Mouse (Mus musculus) midbrain, embryonic 12.5 days (tissue): ENCODE measurements around the gene Ccdc114. TPM values are rescaled to one million over a fixed set of nuclear protein-coding genes. Genes with fewer than 3 reads are reported as not detected.
"Not testable (repeated sequence)": the region's sequence is repeated elsewhere in the genome, so short reads cannot be mapped to it uniquely, and the experiment has no call there.

Source experiments
- ATAC-seq: fragments of 200-750 bp; cut with Nextera tagmentation; 2 replicates; pipeline ENCODE4 v1.8.0; 2017; ENCODE audit warnings: low read depth, moderate TSS enrichment, moderate library complexity; ENCODE audit not compliant: low FRiP score
- H3K27ac ChIP-seq: fragments of 300-500 bp; sonication (generic); replicated peaks from 2 replicates; pipeline ENCODE4 v1.5.1; 2016; ENCODE audit warnings: mild to moderate bottlenecking
- H3K27me3 ChIP-seq: fragments of 300-500 bp; sonication (generic); 2 replicates; pipeline ENCODE4 v1.6.1; 2016; ENCODE audit warnings: mild to moderate bottlenecking
- H3K36me3 ChIP-seq: fragments of 300-500 bp; sonication (generic); 2 replicates; pipeline ENCODE4 v1.6.1; 2016
- H3K4me1 ChIP-seq: fragments of 300-500 bp; sonication (generic); 2 replicates; pipeline ENCODE4 v1.6.1; 2016
- H3K4me2 ChIP-seq: fragments of 300-500 bp; sonication (generic); replicated peaks from 2 replicates; pipeline ENCODE4 v1.6.1; 2016; ENCODE audit warnings: mild to moderate bottlenecking, moderate library complexity
- H3K4me3 ChIP-seq: fragments of 300-500 bp; sonication (generic); 2 replicates; pipeline ENCODE4 v1.5.1; 2016; ENCODE audit warnings: mild to moderate bottlenecking
- H3K9ac ChIP-seq: fragments of 300-500 bp; sonication (generic); replicated peaks from 2 replicates; pipeline ENCODE4 v1.6.1; 2016; ENCODE audit warnings: mild to moderate bottlenecking, moderate library complexity
- H3K9me3 ChIP-seq: fragments of 300-500 bp; sonication (generic); 2 replicates; pipeline ENCODE4 v1.6.1; 2016; ENCODE audit warnings: mild to moderate bottlenecking
- WGBS: fragments of 180-500 bp; shearing (Covaris S2); methylation state at CpG from one replicate; pipeline ENCODE4 v1.1.7; 2016; 5-methylcytosine and 5-hydroxymethylcytosine counted together
- polyA plus RNA-seq: library from polyadenylated mRNA; unstranded; fragments of >200 nt; fragmentation: Nextera tagmentation; extraction: Ambion mirVana; gene quantifications from 2 replicates; pipeline ENCODE4 v1.2.1, GENCODE M21; 2016

Gene Ccdc114
- 2.2 and 3.4 TPM in 2 replicates for polyA plus RNA-seq

DNA sequence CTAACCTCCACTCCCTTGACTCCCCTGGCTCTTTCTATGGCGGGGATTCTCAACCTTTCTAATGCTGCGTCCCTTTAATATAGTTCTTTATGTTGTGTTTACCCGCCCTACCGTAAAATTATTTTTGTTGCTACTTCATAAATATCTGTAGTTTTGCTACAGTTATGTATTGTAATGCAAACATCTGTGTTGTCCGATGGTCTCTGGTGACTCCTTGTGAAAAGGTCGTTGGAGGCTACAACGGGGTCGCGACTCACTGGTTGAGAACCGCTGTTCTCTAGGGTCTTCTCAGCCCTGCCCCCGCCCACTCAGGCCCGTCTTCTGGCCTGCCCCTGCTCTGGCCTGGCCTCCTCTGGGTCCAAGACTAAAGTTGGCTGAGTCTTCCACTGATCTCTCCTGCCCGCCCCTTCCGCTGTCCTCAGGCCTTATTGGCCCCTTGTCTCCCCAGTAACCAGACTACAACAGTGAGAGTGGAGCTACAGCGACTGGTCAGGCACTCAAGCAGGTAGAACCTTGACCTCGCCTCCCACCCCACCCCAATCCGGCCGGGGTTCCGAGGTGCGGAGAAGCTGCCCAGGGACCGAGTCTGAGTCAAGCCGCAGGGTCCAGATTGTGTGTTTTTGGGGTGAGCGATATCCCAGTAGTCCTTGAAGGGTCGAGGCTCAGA is at the start of gene Ccdc114:
Gene Ccdc114, plus strand, starts transcription at position 311 of the 667 bp plus-strand sequence.
- Histone ChIP-seq H3K4me3 (peak within 1 kb of the TSS; percentile 48), H3K9me3 (no peaks in the 10 kb centered on the region), H3K9ac (peak within 1 kb of the TSS; percentile 40; the same call in 1 of the 2 replicates), H3K27me3 (peaks cover 23% of the 10 kb centered on the region), H3K4me2 (peak within 1 kb of the TSS; percentile 63), H3K36me3 (no peaks in the 10 kb centered on the region), H3K27ac (peak within 1 kb of the TSS; percentile 73), H3K4me1 (peaks cover 6% of the 10 kb centered on the region)
- 4% methylated on average over 24 of the region's 24 CpGs for WGBS
- peak; percentile 28 for ATAC-seq

DNA sequence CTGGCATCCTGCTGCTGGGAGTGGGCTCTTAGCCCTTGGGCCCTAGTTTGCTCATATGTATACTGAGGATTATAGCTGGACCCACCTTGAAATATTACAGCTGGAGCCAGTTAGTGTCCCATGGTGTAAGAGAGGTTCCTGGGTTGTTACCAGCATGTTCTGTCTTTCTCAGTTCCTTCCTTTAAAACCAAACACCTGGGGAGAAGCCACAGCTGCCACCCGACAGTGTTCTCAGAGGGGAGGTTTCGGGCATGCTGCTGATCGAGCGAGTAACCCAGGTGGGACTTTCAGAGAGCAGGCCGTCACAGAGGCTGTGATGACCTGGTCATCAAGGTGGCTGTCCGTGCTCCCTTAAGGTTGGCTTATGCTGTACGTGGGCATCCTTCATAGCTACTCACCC is 47.0 kb upstream of the Ccdc114 start:
- H3K4me2 ChIP-seq = no peak overlapping the region
- no peak overlapping the region for H3K4me3 ChIP-seq
- H3K9ac ChIP-seq = no peak overlapping the region
- no peak for ATAC-seq
- H3K27me3 ChIP-seq = peaks cover 4% of the 10 kb centered on the region
- WGBS = 95% methylated on average over 7 of the region's 7 CpGs
- H3K4me1 ChIP-seq = peaks cover 14% of the 10 kb centered on the region
- no peaks in the 10 kb centered on the region for H3K9me3 ChIP-seq
- peaks cover 73% of the 10 kb centered on the region for H3K36me3 ChIP-seq
- no peak overlapping the region for H3K27ac ChIP-seq

DNA sequence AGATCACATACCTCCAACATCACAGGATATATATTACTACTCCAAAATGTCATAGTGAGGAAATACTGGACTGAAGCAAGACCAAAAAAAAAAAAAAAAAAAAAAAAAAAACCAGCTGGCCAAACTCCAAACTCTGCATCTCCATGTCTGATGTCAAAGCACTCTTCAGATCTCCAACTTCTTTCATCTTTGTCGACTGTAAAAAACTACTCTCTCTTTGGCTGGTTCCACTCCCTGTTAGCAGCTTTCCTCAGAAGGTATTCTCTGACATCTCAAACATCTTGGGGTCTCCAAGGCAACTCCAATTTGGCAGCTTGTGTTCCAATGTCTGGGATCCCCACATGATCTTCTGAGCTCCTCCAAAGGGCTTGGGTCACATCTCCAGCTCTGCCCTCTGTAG is 45.6 kb upstream of the Ccdc114 start, which contains the start of gene Grin2d:
Gene Grin2d, minus strand, starts transcription at position 101 of the 400 bp plus-strand sequence.
- Histone ChIP-seq H3K4me1 (peaks cover 14% of the 10 kb centered on the region), H3K36me3 (peaks cover 87% of the 10 kb centered on the region)
- not testable (repeated sequence) for H3K4me3 ChIP-seq, H3K4me2 ChIP-seq, H3K27me3 ChIP-seq, H3K9me3 ChIP-seq, H3K9ac ChIP-seq, H3K27ac ChIP-seq, ATAC-seq
- 95% methylated on average over 1 of the region's 1 CpGs for WGBS

DNA sequence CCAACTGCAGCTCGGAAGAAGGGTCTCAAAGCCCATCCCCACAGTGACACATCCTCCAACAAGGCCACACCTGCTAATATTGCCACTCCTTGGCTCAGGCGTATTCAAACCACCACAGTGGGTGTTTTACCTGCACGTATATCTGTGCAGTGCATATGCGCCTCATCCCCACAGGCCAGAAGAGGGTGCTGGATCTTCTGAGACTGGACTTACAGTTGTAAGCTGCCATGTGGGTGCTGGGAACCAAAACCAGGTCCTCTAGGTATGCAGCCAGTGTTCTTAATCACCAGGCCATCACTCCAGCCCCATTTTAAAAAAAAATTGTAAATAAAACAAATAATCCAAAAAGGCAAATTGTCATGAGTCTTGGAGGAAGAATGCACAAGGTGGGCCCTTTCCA is 43.3 kb upstream of the Ccdc114 start:
- no peaks in the 10 kb centered on the region for H3K4me1 ChIP-seq
- no peak overlapping the region for H3K4me2 ChIP-seq
- no peaks in the 10 kb centered on the region for H3K27me3 ChIP-seq
- H3K9ac ChIP-seq = no peak overlapping the region
- H3K9me3 ChIP-seq = no peaks in the 10 kb centered on the region
- 95% methylated on average over 4 of the region's 4 CpGs for WGBS
- no peak overlapping the region for H3K27ac ChIP-seq
- ATAC-seq = no peak
- H3K36me3 ChIP-seq = peaks cover 94% of the 10 kb centered on the region
- H3K4me3 ChIP-seq = no peak overlapping the region

DNA sequence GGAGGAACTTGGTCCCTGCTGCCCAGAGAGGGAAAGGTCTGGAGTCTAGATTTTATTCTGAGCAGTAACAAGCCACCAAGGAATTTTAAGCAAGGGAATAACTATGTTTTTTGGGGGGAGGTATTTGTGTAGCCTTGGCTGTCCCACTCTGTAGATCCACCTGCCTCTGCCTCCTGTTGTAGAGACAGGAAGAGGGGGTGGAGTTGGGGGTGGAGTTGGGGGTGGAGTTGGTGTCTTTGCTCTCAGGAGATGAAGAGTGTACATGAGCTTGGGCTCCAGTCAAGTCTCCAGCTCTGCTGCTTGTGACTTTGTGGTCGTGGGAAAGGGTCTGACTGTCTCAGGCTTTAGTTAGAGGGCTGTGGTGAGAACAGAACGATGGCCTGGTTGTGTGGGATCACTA is 42.9 kb upstream of the Ccdc114 start:
- Histone ChIP-seq H3K4me1 (no peaks in the 10 kb centered on the region), H3K4me3 (no peak overlapping the region), H3K9me3 (no peaks in the 10 kb centered on the region), H3K36me3 (peaks cover 95% of the 10 kb centered on the region), H3K27ac (no peak overlapping the region), H3K9ac (no peak overlapping the region), H3K27me3 (no peaks in the 10 kb centered on the region), H3K4me2 (no peak overlapping the region)
- WGBS = 92% methylated on average over 2 of the region's 2 CpGs
- ATAC-seq = no peak

DNA sequence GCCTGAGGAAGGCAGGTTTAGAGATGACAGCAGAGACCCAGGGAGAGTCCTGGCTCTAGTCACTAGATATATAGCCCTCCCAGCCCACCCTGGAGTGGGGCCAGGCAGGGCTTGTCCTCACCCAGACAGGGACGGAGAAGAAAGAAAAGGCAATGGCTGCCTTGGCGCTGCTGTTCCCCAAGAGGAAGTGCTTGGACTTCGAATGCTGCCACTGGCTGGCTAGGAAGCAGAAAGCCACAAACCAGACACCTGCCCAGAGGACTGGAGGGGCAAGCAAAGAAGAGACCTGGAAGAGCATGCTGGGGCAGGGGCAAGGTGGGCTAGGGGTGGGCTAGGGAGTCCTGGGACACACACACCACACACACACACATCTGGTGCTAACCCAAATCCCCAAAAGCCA is 36.6 kb upstream of the Ccdc114 start:
- no peak overlapping the region for H3K4me3 ChIP-seq
- H3K4me2 ChIP-seq = no peak overlapping the region
- H3K4me1 ChIP-seq = no peaks in the 10 kb centered on the region
- H3K9ac ChIP-seq = peak overlapping the region; percentile 39
- no peaks in the 10 kb centered on the region for H3K9me3 ChIP-seq
- peaks cover 38% of the 10 kb centered on the region for H3K36me3 ChIP-seq
- peaks cover 5% of the 10 kb centered on the region; the same call in 1 of the 2 replicates for H3K27me3 ChIP-seq
- no peak overlapping the region for H3K27ac ChIP-seq
- ATAC-seq = no peak
- WGBS = 67% methylated on average over 3 of the region's 3 CpGs

DNA sequence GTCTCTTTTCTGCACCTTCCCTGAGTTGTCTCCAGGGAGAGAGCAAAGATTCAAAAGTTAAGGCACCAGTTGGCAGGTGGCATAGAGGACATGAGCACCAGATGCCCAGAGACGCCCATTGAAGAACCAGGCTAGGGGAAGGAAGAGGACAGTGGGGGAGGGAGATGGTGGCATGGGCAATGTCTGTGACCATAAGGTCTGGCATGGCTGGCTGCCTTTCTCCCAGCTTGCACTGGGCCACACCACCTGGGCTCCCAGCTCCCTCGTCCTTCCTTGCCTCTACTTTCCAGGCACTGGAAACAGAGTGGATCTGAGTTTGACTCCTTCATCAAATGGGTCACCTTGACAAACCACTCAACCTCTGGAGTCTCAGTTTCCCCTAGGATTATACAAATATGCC is 31.2 kb upstream of the Ccdc114 start:
- Histone ChIP-seq H3K9ac (no peak overlapping the region), H3K4me1 (peaks cover 9% of the 10 kb centered on the region), H3K4me3 (no peak overlapping the region), H3K27me3 (peaks cover 32% of the 10 kb centered on the region), H3K4me2 (no peak overlapping the region), H3K27ac (no peak overlapping the region), H3K9me3 (no peaks in the 10 kb centered on the region), H3K36me3 (no peaks in the 10 kb centered on the region)
- no peak for ATAC-seq
- 84% methylated on average over 2 of the region's 2 CpGs for WGBS

DNA sequence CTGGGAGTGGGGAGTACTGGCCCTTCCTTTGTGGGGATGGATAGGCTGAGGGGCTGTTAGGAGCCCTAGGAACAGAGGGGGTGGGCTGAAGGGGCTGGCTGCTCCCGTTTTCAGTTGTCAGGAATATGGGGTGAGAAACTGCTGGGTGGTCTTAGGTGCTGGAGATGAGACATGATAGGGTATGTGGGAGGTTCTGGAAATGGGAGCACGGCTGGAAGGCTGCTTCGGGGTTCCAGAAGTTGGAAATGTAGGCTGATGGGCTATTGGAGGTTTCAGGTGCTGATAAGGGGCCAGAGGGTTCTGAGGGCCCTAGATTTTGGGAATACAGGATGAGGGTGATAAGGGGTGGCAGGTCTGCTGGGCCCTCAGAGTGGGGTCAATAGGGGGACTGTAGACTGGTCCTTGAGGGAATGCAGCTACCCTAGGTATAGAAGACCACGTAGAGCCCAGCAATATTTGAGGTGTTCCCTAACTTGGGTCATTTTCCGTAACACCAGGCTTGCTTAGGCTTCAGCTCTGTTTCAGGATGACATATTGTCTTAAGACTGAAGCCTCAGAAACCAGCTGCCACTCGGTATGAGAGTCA is 27.8 kb upstream of the Ccdc114 start:
- H3K4me3 ChIP-seq = peak overlapping the region; percentile 15
- H3K9ac ChIP-seq = no peak overlapping the region
- peak overlapping the region; percentile 37 for H3K4me2 ChIP-seq
- H3K36me3 ChIP-seq = no peaks in the 10 kb centered on the region
- 72% methylated on average over 6 of the region's 6 CpGs for WGBS
- H3K4me1 ChIP-seq = peaks cover 9% of the 10 kb centered on the region
- H3K27me3 ChIP-seq = peaks cover 27% of the 10 kb centered on the region
- H3K9me3 ChIP-seq = no peaks in the 10 kb centered on the region
- peak; percentile 17 for ATAC-seq
- H3K27ac ChIP-seq = no peak overlapping the region

DNA sequence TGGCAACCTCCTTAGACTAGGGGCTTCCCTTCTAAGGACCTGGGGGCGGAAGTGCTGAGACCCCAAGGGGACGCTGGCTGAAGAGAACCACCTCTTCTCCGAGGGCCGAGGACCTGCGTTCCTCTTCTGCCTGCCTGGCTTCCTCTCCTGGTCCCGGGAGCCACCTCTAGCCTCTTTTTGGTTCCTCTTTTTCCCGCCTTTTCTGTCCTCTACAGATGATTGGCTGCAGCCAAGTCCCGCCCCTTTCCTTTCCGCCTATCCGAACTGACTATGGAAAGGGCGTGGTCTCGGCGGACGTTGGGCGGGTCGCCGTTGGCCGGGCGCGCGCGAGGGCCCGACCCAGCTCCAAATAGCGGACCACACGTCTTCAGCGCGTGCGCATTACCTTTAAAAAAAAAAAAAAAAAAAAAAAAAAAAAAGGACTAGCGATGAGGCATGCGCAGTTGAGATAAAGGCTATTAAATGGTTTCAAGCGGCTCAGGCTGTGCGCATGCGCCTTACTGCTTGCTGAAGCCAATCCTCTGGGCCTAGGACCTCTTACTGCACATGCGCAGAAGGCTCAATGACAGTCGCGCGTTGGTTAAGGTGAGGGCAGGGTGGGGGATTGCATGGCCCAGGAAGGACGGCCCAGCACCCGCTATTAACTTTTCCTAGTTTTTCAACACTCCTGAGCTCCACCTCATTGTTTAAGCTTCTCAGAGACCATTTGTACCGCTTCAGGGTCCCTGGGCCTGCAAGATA is 27.2 kb upstream of the Ccdc114 start, which contains the start of the genes Syngr4 and Tmem143:
Gene Syngr4, minus strand, starts transcription at position 198 of the 741 bp plus-strand sequence.
Gene Tmem143, plus strand, starts transcription at position 425 of the 741 bp plus-strand sequence.
- Histone ChIP-seq H3K9ac (peak within 1 kb of the TSS; percentile 66), H3K9me3 (no peaks in the 10 kb centered on the region), H3K27ac (peak within 1 kb of the TSS; percentile 68), H3K27me3 (peaks cover 27% of the 10 kb centered on the region), H3K36me3 (no peaks in the 10 kb centered on the region), H3K4me3 (peak within 1 kb of the TSS; percentile 50), H3K4me2 (peak within 1 kb of the TSS; percentile 85), H3K4me1 (peaks cover 9% of the 10 kb centered on the region)
- WGBS = 1% methylated on average over 40 of the region's 40 CpGs
- peak; percentile 88 for ATAC-seq

DNA sequence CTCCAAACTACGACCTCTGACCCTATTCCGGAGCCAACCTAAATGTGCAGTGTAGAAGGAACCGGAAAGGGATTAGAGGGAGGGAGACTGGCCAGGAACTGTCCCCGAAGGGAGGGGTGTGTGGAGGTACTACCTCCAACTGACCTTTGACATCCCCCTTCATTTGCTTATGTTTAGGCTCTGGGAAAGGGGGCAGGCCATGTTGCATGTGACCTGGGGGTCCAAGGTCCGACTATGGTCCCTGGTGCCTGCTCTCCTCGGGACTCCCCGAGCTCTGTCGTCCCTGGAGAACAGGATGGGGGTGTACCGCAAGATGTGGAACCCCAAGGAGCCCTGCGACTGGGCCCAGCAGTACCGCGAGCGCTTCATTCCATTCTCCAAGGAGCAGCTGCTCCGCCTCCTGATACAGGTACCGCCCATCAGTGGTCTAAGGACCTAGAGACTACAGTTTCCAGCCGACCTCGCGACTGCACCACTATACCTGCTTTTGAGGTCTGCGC is 26.6 kb upstream of the Ccdc114 start:
- peak; percentile 63 for ATAC-seq
- Histone ChIP-seq H3K9ac (peak overlapping the region; percentile 66), H3K27ac (peak overlapping the region; percentile 68), H3K4me1 (peaks cover 9% of the 10 kb centered on the region), H3K9me3 (no peaks in the 10 kb centered on the region), H3K4me3 (peak overlapping the region; percentile 50), H3K36me3 (no peaks in the 10 kb centered on the region), H3K27me3 (peaks cover 27% of the 10 kb centered on the region), H3K4me2 (peak overlapping the region; percentile 85)
- under 1% methylated on average over 19 of the region's 19 CpGs for WGBS

DNA sequence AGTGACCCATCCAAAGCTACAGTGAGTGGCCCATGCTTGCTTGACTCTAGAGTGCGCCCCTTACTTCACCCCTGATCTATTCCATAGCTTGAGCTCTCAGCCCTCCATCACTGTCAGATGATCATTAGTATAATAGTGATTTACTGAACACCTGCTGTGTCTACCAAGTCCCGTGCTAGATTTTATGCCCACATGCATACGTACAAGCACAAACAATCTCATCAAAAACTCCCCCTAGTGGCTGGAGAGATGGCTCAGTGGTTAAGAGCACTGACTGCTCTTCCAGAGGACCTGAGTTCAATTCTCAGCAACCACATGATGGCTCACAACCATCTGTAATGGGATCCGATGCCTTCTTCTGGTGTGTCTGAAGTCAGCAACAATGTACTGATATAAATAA is 25.7 kb upstream of the Ccdc114 start:
- not testable (repeated sequence) for H3K4me3 ChIP-seq, H3K27ac ChIP-seq
- peak overlapping the region; percentile 85 for H3K4me2 ChIP-seq

More for the DNA sequence above, 25.7 kb upstream of the Ccdc114 start:
- peaks cover 19% of the 10 kb centered on the region for H3K27me3 ChIP-seq
- ATAC-seq, H3K9ac ChIP-seq, H3K9me3 ChIP-seq, H3K4me1 ChIP-seq, H3K36me3 ChIP-seq: not testable (repeated sequence)
- WGBS = 53% methylated on average over 4 of the region's 4 CpGs
